Mouse (Mus musculus) neural tube, embryonic 13.5 days (tissue): ENCODE measurements around the gene Tmem95. TPM values are rescaled to one million over a fixed set of nuclear protein-coding genes. Genes with fewer than 3 reads are reported as not detected.
A peak's percentile ranks its signal among the peaks of the same experiment; 100 is the strongest.
"Not testable (repeated sequence)": the region's sequence is repeated elsewhere in the genome, so short reads cannot be mapped to it uniquely, and the experiment has no call there.

Source experiments
- ATAC-seq: fragments of 200-750 bp; cut with Nextera tagmentation; 2 replicates; pipeline ENCODE4 v1.8.0; 2017; ENCODE audit warnings: low read depth, mild to moderate bottlenecking, moderate TSS enrichment, moderate library complexity
- H3K27ac ChIP-seq: fragments of 300-500 bp; sonication (generic); replicated peaks from 2 replicates; pipeline ENCODE4 v1.5.1; 2015; ENCODE audit warnings: moderate library complexity, mild to moderate bottlenecking, inconsistent platforms
- H3K27me3 ChIP-seq: fragments of 300-500 bp; sonication (generic); 2 replicates; pipeline ENCODE4 v1.6.1; 2015; ENCODE audit warnings: mild to moderate bottlenecking, inconsistent platforms
- H3K36me3 ChIP-seq: fragments of 300-500 bp; sonication (generic); 2 replicates; pipeline ENCODE4 v1.6.1; 2015; ENCODE audit warnings: mild to moderate bottlenecking, inconsistent platforms
- H3K4me1 ChIP-seq: fragments of 300-500 bp; sonication (generic); replicated peaks from 2 replicates; pipeline ENCODE4 v1.6.1; 2015; ENCODE audit warnings: inconsistent platforms
- H3K4me2 ChIP-seq: fragments of 300-500 bp; sonication (generic); 2 replicates; pipeline ENCODE4 v1.6.1; 2015; ENCODE audit warnings: inconsistent platforms, mild to moderate bottlenecking, moderate library complexity
- H3K4me3 ChIP-seq: fragments of 300-500 bp; sonication (generic); 2 replicates; pipeline ENCODE4 v1.5.1; 2015; ENCODE audit warnings: mild to moderate bottlenecking, inconsistent platforms
- H3K9ac ChIP-seq: fragments of 300-500 bp; sonication (generic); 2 replicates; pipeline ENCODE4 v1.6.1; 2015; ENCODE audit warnings: moderate library complexity, mild to moderate bottlenecking, inconsistent platforms
- H3K9me3 ChIP-seq: fragments of 300-500 bp; sonication (generic); 2 replicates; pipeline ENCODE4 v1.6.1; 2016; ENCODE audit warnings: inconsistent platforms
- WGBS: fragments of 180-500 bp; shearing (Covaris S2); methylation state at CpG from one replicate; pipeline ENCODE4 v1.1.7; 2015; 5-methylcytosine and 5-hydroxymethylcytosine counted together
- polyA plus RNA-seq: library from polyadenylated mRNA; unstranded; fragments of >200 nt; fragmentation: Nextera tagmentation; extraction: Ambion mirVana; gene quantifications from 2 replicates; pipeline ENCODE4 v1.2.1, GENCODE M21; 2015

Gene Tmem95
- polyA plus RNA-seq, 1 experiment from 2014 or later: not detected

DNA sequence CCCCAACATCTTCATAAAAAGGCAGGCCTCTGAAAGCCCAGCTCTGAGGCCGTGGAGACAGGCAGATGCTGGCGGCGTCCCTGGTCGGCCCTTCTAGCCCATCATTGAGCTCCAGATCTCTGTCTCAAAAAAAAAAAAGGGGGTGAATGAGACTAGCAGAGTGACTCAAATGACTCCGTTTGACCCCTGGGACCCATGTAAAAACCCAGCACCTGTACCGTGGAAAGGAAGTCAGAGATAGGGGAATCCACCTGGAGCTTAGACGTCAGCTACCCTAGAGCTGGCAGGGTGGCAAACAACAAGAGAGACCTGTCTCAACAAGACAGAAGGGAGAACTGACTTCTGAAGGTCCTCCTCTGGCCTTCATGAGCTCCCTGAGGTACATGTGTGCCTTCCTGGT, 6.0 kb downstream of the Tmem95 start:
- 86% methylated on average over 7 of the region's 7 CpGs for WGBS
- no peak for ATAC-seq
- Histone ChIP-seq H3K27ac (no peak overlapping the region), H3K4me3 (no peak overlapping the region), H3K9me3 (no peaks in the 10 kb centered on the region), H3K27me3 (no peaks in the 10 kb centered on the region), H3K9ac (no peak overlapping the region), H3K36me3 (no peaks in the 10 kb centered on the region), H3K4me1 (no peaks in the 10 kb centered on the region), H3K4me2 (no peak overlapping the region)

DNA sequence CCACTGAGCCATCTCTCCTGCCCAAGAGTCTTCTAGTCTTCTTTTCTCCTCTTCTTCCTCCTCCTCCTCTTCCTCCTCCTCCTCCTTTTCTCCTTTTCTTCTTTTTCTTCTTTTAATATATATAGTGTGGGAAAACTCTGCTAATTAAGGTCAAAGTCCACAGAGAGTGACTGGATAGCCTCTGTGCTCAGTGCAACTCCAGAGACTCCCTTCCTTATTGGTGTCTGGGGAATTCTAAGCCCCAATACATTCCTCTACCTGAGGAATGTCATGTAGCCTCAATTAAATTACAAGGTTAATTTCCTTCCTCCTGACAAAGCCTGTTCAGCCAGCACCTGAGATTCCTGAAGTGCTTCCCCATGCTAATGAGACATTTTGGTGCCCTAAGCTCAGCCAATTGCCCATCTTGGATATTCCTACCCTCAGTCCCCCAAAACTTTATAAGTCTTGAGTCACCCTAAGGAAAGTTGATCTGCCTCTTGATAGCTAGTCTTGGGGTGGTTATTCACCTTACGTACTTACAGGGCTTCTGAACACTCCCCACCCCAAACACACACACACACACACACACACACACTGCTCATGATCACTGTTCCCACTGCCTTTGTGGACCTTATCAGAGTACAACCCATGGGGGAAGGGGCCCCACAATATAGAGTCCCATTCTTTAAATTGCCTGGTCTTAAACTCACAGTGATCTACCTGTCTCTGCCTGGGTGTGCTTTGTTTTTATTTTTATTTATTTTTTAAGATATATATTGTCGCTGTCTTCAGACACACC, 7.3 kb downstream of the Tmem95 start:
- Histone ChIP-seq H3K27me3 (no peaks in the 10 kb centered on the region), H3K27ac (no peak overlapping the region), H3K9me3 (no peaks in the 10 kb centered on the region), H3K36me3 (no peaks in the 10 kb centered on the region), H3K4me2 (no peak overlapping the region), H3K4me3 (no peak overlapping the region), H3K4me1 (no peaks in the 10 kb centered on the region), H3K9ac (no peak overlapping the region)
- no peak for ATAC-seq
- 93% methylated on average over 2 of the region's 2 CpGs for WGBS

DNA sequence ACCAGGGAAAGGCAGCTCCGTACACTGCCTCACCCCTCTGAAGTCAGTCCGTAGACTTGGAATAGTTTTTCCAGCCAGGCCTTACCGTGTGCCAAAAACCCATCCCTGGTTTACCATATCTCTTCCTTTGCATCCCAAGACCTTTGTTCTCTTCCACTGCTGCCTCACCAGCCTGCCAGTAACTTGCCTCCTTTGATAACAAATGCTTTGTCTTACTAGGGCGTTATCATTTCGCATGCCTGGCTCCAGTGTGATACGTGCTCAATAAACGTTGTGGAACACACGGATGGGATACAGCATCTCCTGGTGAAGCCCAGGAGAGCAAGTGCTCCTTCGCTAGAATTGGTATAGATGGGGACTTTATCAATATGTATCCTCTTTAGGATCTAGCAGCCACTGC, 10.5 kb downstream of the Tmem95 start:
- no peaks in the 10 kb centered on the region for H3K4me1 ChIP-seq
- no peak overlapping the region for H3K27ac ChIP-seq
- H3K4me3 ChIP-seq: no peak overlapping the region
- 71% methylated on average over 9 of the region's 9 CpGs for WGBS
- H3K4me2 ChIP-seq: no peak overlapping the region
- H3K36me3 ChIP-seq: no peaks in the 10 kb centered on the region
- H3K9ac ChIP-seq: no peak overlapping the region
- no peaks in the 10 kb centered on the region for H3K9me3 ChIP-seq
- no peaks in the 10 kb centered on the region for H3K27me3 ChIP-seq
- no peak for ATAC-seq

GRCm38 (mm10) chr11:69865561-69865960, 12.3 kb downstream of the Tmem95 start:
- no peaks in the 10 kb centered on the region for H3K27me3 ChIP-seq
- H3K4me2 ChIP-seq: no peak overlapping the region
- H3K9me3 ChIP-seq: no peaks in the 10 kb centered on the region
- WGBS: 75% methylated on average over 9 of the region's 9 CpGs
- H3K4me1 ChIP-seq: no peaks in the 10 kb centered on the region
- H3K4me3 ChIP-seq: no peak overlapping the region
- no peaks in the 10 kb centered on the region for H3K36me3 ChIP-seq
- no peak overlapping the region for H3K9ac ChIP-seq
- no peak overlapping the region for H3K27ac ChIP-seq
- ATAC-seq: no peak

- Histone ChIP-seq H3K27ac (no peak overlapping the region), H3K27me3 (peaks cover 7% of the 10 kb centered on the region), H3K4me1 (no peaks in the 10 kb centered on the region), H3K9me3 (no peaks in the 10 kb centered on the region), H3K36me3 (no peaks in the 10 kb centered on the region), H3K4me3 (no peak overlapping the region), H3K4me2 (no peak overlapping the region), H3K9ac (no peak overlapping the region)
- WGBS: 53% methylated on average over 8 of the region's 8 CpGs
- ATAC-seq: no peak
These were observed 13.5 kb downstream of the Tmem95 start for GRCm38 (mm10) chr11:69864138-69864860.

- H3K27me3 ChIP-seq: peaks cover 13% of the 10 kb centered on the region
- not testable (repeated sequence) for H3K4me1 ChIP-seq, H3K9me3 ChIP-seq, H3K36me3 ChIP-seq, H3K4me3 ChIP-seq, H3K9ac ChIP-seq, ATAC-seq, H3K4me2 ChIP-seq, H3K27ac ChIP-seq
- WGBS: 79% methylated on average over 3 of the region's 3 CpGs
These were observed 14.1 kb downstream of the Tmem95 start for GRCm38 (mm10) chr11:69863729-69864128.

GRCm38 (mm10) chr11:69858113-69858998, 19.5 kb downstream of the Tmem95 start, which contains the start of gene Tnk1:
Gene Tnk1, minus strand, starts transcription at chr11:69858730.
- Histone ChIP-seq H3K4me2 (no peak within 1 kb of the TSS), H3K36me3 (no peaks in the 10 kb centered on the region), H3K4me3 (no peak within 1 kb of the TSS), H3K27me3 (peaks cover 31% of the 10 kb centered on the region), H3K4me1 (peaks cover 7% of the 10 kb centered on the region), H3K9ac (no peak within 1 kb of the TSS), H3K9me3 (no peaks in the 10 kb centered on the region), H3K27ac (no peak within 1 kb of the TSS)
- 19% methylated on average over 30 of the region's 30 CpGs for WGBS
- no peak for ATAC-seq

- H3K4me3 ChIP-seq: no peak overlapping the region
- no peak overlapping the region for H3K27ac ChIP-seq
- 23% methylated on average over 16 of the region's 16 CpGs for WGBS
- H3K4me2 ChIP-seq: 0 out of 2 replicates have a peak overlapping the region, but pooled peaks have one; percentile 7
- peaks cover 24% of the 10 kb centered on the region for H3K36me3 ChIP-seq
- H3K9me3 ChIP-seq: no peaks in the 10 kb centered on the region
- no peak overlapping the region for H3K9ac ChIP-seq
- H3K27me3 ChIP-seq: peaks cover 31% of the 10 kb centered on the region
- peaks cover 18% of the 10 kb centered on the region for H3K4me1 ChIP-seq
- ATAC-seq: peak; percentile 60; the same call in 1 of the 2 replicates
These were observed 22.5 kb downstream of the Tmem95 start for GRCm38 (mm10) chr11:69855347-69855746.

DNA sequence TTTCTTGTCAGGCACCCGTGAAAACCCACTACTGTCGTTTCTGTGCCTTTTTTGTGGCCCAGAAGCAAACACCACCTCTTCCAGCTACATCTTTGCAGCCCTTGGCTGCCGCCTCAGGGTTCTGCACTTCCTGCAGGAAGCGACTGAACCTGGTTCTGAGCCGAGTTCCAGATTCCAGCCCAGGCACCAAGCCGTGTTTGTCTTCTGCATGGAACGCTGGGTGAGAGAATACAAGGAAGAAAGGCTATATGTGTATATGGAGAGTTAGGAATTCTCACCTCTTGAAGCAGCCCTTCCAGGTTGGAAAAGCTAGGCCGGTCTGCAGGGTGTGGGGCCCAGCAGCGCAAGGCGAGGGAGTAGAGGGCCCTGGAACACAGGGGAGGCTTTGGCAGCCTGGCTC, 23.1 kb downstream of the Tmem95 start:
- H3K9me3 ChIP-seq: no peaks in the 10 kb centered on the region
- ATAC-seq: no peak
- H3K4me2 ChIP-seq: no peak overlapping the region
- no peak overlapping the region for H3K4me3 ChIP-seq
- H3K27me3 ChIP-seq: peaks cover 26% of the 10 kb centered on the region
- no peak overlapping the region for H3K27ac ChIP-seq
- WGBS: 89% methylated on average over 10 of the region's 10 CpGs
- H3K36me3 ChIP-seq: peaks cover 31% of the 10 kb centered on the region
- peaks cover 25% of the 10 kb centered on the region for H3K4me1 ChIP-seq
- H3K9ac ChIP-seq: no peak overlapping the region

DNA sequence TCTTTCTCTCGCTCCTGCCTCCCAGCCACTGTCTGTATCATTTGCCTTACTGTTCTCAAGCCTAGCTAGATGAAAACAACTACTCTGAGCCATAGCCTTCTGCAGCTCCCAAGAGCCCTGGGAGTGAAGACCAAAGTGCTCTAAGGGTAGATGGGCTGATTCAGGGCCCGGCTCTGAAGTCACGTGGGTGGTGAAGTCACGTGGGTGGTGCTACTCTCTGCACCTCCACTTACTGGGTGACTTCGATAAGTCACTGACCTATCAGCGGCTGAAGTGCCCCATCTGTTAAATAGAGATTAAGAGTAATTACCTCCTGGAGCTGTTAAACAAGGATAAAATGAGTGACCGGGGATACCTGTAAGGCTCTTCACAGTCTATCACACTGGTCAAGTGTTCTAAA, 23.8 kb downstream of the Tmem95 start:
- no peak overlapping the region for H3K27ac ChIP-seq
- peaks cover 29% of the 10 kb centered on the region for H3K4me1 ChIP-seq
- ATAC-seq: no peak
- peaks cover 37% of the 10 kb centered on the region for H3K36me3 ChIP-seq
- peaks cover 20% of the 10 kb centered on the region for H3K27me3 ChIP-seq
- H3K4me2 ChIP-seq: no peak overlapping the region
- no peak overlapping the region for H3K4me3 ChIP-seq
- no peaks in the 10 kb centered on the region for H3K9me3 ChIP-seq
- no peak overlapping the region for H3K9ac ChIP-seq
- 82% methylated on average over 7 of the region's 7 CpGs for WGBS

DNA sequence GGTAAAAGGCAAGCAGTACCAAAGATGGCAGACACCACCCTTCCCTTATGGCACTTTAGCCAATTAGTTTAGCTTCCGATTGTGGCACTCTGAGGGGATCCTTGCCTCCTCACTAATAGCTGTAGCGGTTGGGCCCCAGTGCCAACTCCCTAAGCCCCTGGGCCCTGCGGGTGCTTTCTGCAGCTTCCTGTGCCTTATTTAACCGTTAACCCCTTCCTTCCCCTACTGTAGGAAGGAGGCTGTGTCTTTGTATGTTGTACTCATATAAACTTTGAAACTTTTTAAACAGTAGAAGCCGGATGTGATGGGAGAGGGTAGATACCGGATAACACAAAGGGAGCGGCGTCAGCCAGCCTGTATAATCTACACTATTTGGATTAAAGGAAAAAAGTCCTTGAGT, 27.1 kb downstream of the Tmem95 start:
- Histone ChIP-seq H3K9ac (no peak overlapping the region), H3K27ac (no peak overlapping the region), H3K9me3 (no peaks in the 10 kb centered on the region), H3K27me3 (no peaks in the 10 kb centered on the region), H3K4me1 (peaks cover 55% of the 10 kb centered on the region), H3K4me3 (no peak overlapping the region), H3K4me2 (no peak overlapping the region), H3K36me3 (peaks cover 48% of the 10 kb centered on the region)
- ATAC-seq: no peak
- 70% methylated on average over 8 of the region's 8 CpGs for WGBS

- peaks cover 58% of the 10 kb centered on the region for H3K4me1 ChIP-seq
These were observed 27.9 kb downstream of the Tmem95 start for GRCm38 (mm10) chr11:69849884-69850283.

More at GRCm38 (mm10) chr11:69849884-69850283, 27.9 kb downstream of the Tmem95 start:
- Histone ChIP-seq H3K27me3 (no peaks in the 10 kb centered on the region), H3K4me3 (no peak overlapping the region), H3K36me3 (peaks cover 48% of the 10 kb centered on the region), H3K4me2 (no peak overlapping the region), H3K27ac (no peak overlapping the region), H3K9me3 (no peaks in the 10 kb centered on the region), H3K9ac (no peak overlapping the region)
- 95% methylated on average over 15 of the region's 15 CpGs for WGBS
- no peak for ATAC-seq
